Mouse (Mus musculus) megakaryocyte, embryonic 14.5 days (primary cell): ENCODE data around the gene Tmod4.

Experiments used
- FLI1 ChIP-seq: IDR thresholded peaks from 2 replicates; pipeline ENCODE4 v1.6.1; 2012; ENCODE audit warnings: low read length, inconsistent platforms, mixed read lengths
- GATA1 ChIP-seq: IDR thresholded peaks from 3 replicates; pipeline ENCODE4 v1.6.1; 2012; ENCODE audit warnings: mixed read lengths, low read length, inconsistent platforms, borderline replicate concordance

- TF ChIP-seq GATA1 (no peak), FLI1 (no peak)
These were observed 16.5 kb downstream of the Tmod4 start for GRCm38 (mm10) chr3:95140795-95141194.
